16 mouse cellular contexts compared by ENCODE assay signal in the genomic region with DNA sequence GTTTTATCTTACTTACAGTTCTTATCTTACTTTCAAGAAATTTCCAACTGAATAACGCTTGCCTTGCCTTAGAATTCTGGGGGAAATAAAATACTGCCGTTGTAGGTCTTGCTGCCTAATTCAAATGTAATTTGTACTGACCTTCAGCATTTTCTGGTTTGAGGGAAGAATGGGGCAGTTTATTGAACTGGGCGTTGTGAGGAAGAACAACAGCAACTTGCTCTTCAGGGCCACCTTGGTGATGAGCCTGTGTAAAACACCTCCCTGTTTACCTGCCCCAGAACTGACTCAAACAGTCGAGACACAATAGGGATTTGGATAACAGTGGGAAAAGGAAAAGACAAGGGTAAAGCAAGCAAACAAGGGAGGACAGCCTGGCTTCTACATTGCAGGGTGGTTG.
A peak's percentile ranks its signal among the peaks of the same experiment; 100 is the strongest.
DNase-seq lines count a peak whose midpoint lies in the region; ATAC-seq and TF ChIP-seq lines count a peak whose summit lies in the region.
"Had no signal": no experiment of that assay in that cellular context is flagged by ENCODE, and none has a peak within 500 bp of the region (broad histone marks: within the 10 kb centered on the region; RNA-seq: fewer than 3 reads in every experiment).

No protein-coding gene starts in this region.

- 43% methylated on average over 4 of the region's 4 CpGs for WGBS in liver, embryonic 15.5 days (ENCODE audit: insufficient replicate concordance)
- 47% methylated on average over 4 of the region's 4 CpGs for WGBS in embryonic facial prominence, embryonic 14.5 days
- 20% methylated on average over 4 of the region's 4 CpGs for WGBS in small intestine, adult 2 months
- WGBS in hindbrain, embryonic 10.5 days, result 75% methylated on average over 4 of the region's 4 CpGs
- 46% methylated on average over 4 of the region's 4 CpGs for WGBS in heart, embryonic 11.5 days (ENCODE audit: insufficient replicate concordance)

- H3K4me1 ChIP-seq in liver, embryonic 15.5 days (replicated peaks), result no peaks in the 10 kb centered on the region
- peaks cover 2% of the 10 kb centered on the region for H3K4me1 ChIP-seq in ES-Bruce4 (ENCODE audit: control insufficient read depth, insufficient read depth, low read length)
- peaks cover 12% of the 10 kb centered on the region for H3K4me1 ChIP-seq in embryonic facial prominence, embryonic 14.5 days (ENCODE audit: control insufficient read depth, insufficient read depth, low read length)
- no peaks in the 10 kb centered on the region; the same call in 1 of the 2 replicates for H3K4me1 ChIP-seq in small intestine, adult 2 months (ENCODE audit: control insufficient read depth, insufficient read depth, insufficient read length, low read length)
- H3K4me1 ChIP-seq in hindbrain, embryonic 10.5 days (replicated peaks), result peaks cover 27% of the 10 kb centered on the region
- H3K4me1 ChIP-seq in heart, embryonic 11.5 days (ENCODE audit: control insufficient read depth, insufficient read depth, low read length), result peaks cover 7% of the 10 kb centered on the region; the same call in 1 of the 2 replicates

- TF ChIP-seq CTCF in ES-Bruce4 (IDR thresholded peaks at IDR 0.05; ENCODE audit: low read depth, low read length), result no peak
- TF ChIP-seq CTCF in small intestine, adult 2 months (IDR thresholded peaks at IDR 0.05; ENCODE audit: extremely low read depth, insufficient read length, insufficient replicate concordance, low read depth, low read length), result no peak

- no peak overlapping the region for H3K9ac ChIP-seq in liver, embryonic 15.5 days
- H3K9ac ChIP-seq in ES-Bruce4 (ENCODE audit: low read depth, poor library complexity, severe bottlenecking), result no peak overlapping the region
- no peak overlapping the region for H3K9ac ChIP-seq in embryonic facial prominence, embryonic 14.5 days (ENCODE audit: low read depth, low read length)
- H3K9ac ChIP-seq in heart, embryonic 11.5 days (ENCODE audit: low read depth, low read length), result no peak overlapping the region
- H3K9ac ChIP-seq: forebrain, embryonic 12.5 days; limb, embryonic 15.5 days; lung, embryonic 15.5 days had no signal

- TF ChIP-seq EP300 in ES-Bruce4 (IDR thresholded peaks at IDR 0.05; ENCODE audit: insufficient read depth, low read depth, low read length), result peak; percentile 86

- H3K27me3 ChIP-seq in liver, embryonic 15.5 days, result no peaks in the 10 kb centered on the region
- H3K27me3 ChIP-seq in ES-Bruce4 (ENCODE audit: control insufficient read depth, insufficient read depth, low read length, poor library complexity, severe bottlenecking), result no peaks in the 10 kb centered on the region
- H3K27me3 ChIP-seq in embryonic facial prominence, embryonic 14.5 days (replicated peaks; ENCODE audit: control insufficient read depth, insufficient read depth, low read length), result no peaks in the 10 kb centered on the region
- no peaks in the 10 kb centered on the region for H3K27me3 ChIP-seq in small intestine, adult 2 months (ENCODE audit: control insufficient read depth, insufficient read depth, low read length)
- H3K27me3 ChIP-seq in hindbrain, embryonic 10.5 days (ENCODE audit: insufficient read depth, poor library complexity, severe bottlenecking), result peaks cover 10% of the 10 kb centered on the region; the same call in 1 of the 2 replicates
- H3K27me3 ChIP-seq in heart, embryonic 11.5 days (ENCODE audit: control insufficient read depth, insufficient read depth, low read length), result no peaks in the 10 kb centered on the region
- H3K27me3 ChIP-seq: forebrain, embryonic 12.5 days; limb, embryonic 15.5 days; lung, embryonic 15.5 days had no signal

- no peak overlapping the region for H3K4me3 ChIP-seq in liver, embryonic 15.5 days (replicated peaks)
- no peak overlapping the region for H3K4me3 ChIP-seq in ES-Bruce4 (ENCODE audit: low read depth, low read length)
- peak overlapping the region; percentile 23; the same call in 1 of the 2 replicates for H3K4me3 ChIP-seq in embryonic facial prominence, embryonic 14.5 days (ENCODE audit: low read depth, low read length)
- H3K4me3 ChIP-seq in small intestine, adult 2 months (ENCODE audit: low read depth, low read length), result peak overlapping the region; percentile 35
- no peak overlapping the region for H3K4me3 ChIP-seq in hindbrain, embryonic 10.5 days
- no peak overlapping the region for H3K4me3 ChIP-seq in heart, embryonic 11.5 days (ENCODE audit: low read depth, low read length)
- H3K4me3 ChIP-seq: forebrain, embryonic 12.5 days; limb, embryonic 15.5 days; lung, embryonic 15.5 days had no signal

- no peak for ATAC-seq in liver, embryonic 15.5 days (ENCODE audit: insufficient read depth)
- ATAC-seq in embryonic facial prominence, embryonic 14.5 days (ENCODE audit: low read depth), result no peak
- no peak for ATAC-seq in heart, embryonic 11.5 days (replicated peaks; ENCODE audit: insufficient number of reproducible peaks, low FRiP score, low TSS enrichment)
- ATAC-seq: activated CD4-positive, CD25-positive, alpha-beta regulatory T cell, adult 4 months; inflammation-experienced regulatory T-cells, adult 6 months had no signal

- no peaks in the 10 kb centered on the region for H3K36me3 ChIP-seq in liver, embryonic 15.5 days (replicated peaks)
- H3K36me3 ChIP-seq in ES-Bruce4 (ENCODE audit: control insufficient read depth, insufficient read depth, low read length, poor library complexity, severe bottlenecking), result peaks cover 5% of the 10 kb centered on the region
- no peaks in the 10 kb centered on the region for H3K36me3 ChIP-seq in embryonic facial prominence, embryonic 14.5 days (ENCODE audit: control insufficient read depth, insufficient read depth, low read length)
- 0 out of 2 replicates have a peak, but pooled peaks cover 1% of the 10 kb centered on the region for H3K36me3 ChIP-seq in small intestine, adult 2 months (ENCODE audit: control insufficient read depth, insufficient read depth, low read length)
- no peaks in the 10 kb centered on the region for H3K36me3 ChIP-seq in hindbrain, embryonic 10.5 days
- no peaks in the 10 kb centered on the region for H3K36me3 ChIP-seq in heart, embryonic 11.5 days (ENCODE audit: control insufficient read depth, insufficient read depth, low read length)
- H3K36me3 ChIP-seq: forebrain, embryonic 12.5 days; limb, embryonic 15.5 days; lung, embryonic 15.5 days had no signal

- TF ChIP-seq POLR2A in ES-Bruce4 (IDR thresholded peaks at IDR 0.05; ENCODE audit: insufficient read depth, low read length), result no peak
- TF ChIP-seq POLR2A in small intestine, adult 2 months (IDR thresholded peaks at IDR 0.05; ENCODE audit: low read depth, low read length), result no peak

- DNase-seq in liver, result no peak
- DNase-seq in embryonic facial prominence, embryonic 14.5 days (ENCODE audit: low spot score), result no peak
- DNase-seq in embryo, embryonic 9.5 days (ENCODE audit: extremely low spot score), result no peak
- DNase-seq in hindbrain, embryonic 10.5 days (ENCODE audit: low spot score), result no peak
- DNase-seq: cerebellum, adult 18-20 months; layer of hippocampus, adult 9-11 months; midbrain, embryonic 14.5 days had no signal

- H3K27ac ChIP-seq in liver, embryonic 15.5 days (replicated peaks), result no peak overlapping the region
- H3K27ac ChIP-seq in ES-Bruce4 (ENCODE audit: insufficient read depth, low read length), result peak overlapping the region; percentile 94
- no peak overlapping the region for H3K27ac ChIP-seq in embryonic facial prominence, embryonic 14.5 days (replicated peaks; ENCODE audit: low read depth, low read length)
- H3K27ac ChIP-seq in small intestine, adult 2 months (ENCODE audit: insufficient read depth, low read depth, low read length), result peak overlapping the region; percentile 95
- no peak overlapping the region for H3K27ac ChIP-seq in hindbrain, embryonic 10.5 days
- no peak overlapping the region for H3K27ac ChIP-seq in heart, embryonic 11.5 days (ENCODE audit: low read depth, low read length)
- H3K27ac ChIP-seq: forebrain, embryonic 12.5 days; limb, embryonic 15.5 days; lung, embryonic 15.5 days had no signal

- peak overlapping the region; percentile 45; the same call in 1 of the 2 replicates for H3K4me2 ChIP-seq in liver, embryonic 15.5 days
- peak overlapping the region; percentile 46 for H3K4me2 ChIP-seq in embryonic facial prominence, embryonic 14.5 days (ENCODE audit: low read depth, low read length)
- no peak overlapping the region for H3K4me2 ChIP-seq in heart, embryonic 11.5 days
- H3K4me2 ChIP-seq: forebrain, embryonic 12.5 days; limb, embryonic 15.5 days had no signal

- H3K9me3 ChIP-seq in liver, embryonic 15.5 days (replicated peaks), result no peaks in the 10 kb centered on the region
- H3K9me3 ChIP-seq in ES-Bruce4 (replicated peaks; ENCODE audit: control insufficient read depth, insufficient read depth, low read length, poor library complexity, severe bottlenecking), result no peaks in the 10 kb centered on the region
- no peaks in the 10 kb centered on the region for H3K9me3 ChIP-seq in embryonic facial prominence, embryonic 14.5 days (ENCODE audit: control insufficient read depth, low read length)
- no peaks in the 10 kb centered on the region for H3K9me3 ChIP-seq in hindbrain, embryonic 10.5 days
- no peaks in the 10 kb centered on the region for H3K9me3 ChIP-seq in heart, embryonic 11.5 days (replicated peaks; ENCODE audit: control insufficient read depth, low read length)
- H3K9me3 ChIP-seq: forebrain, embryonic 12.5 days; limb, embryonic 15.5 days; lung, embryonic 15.5 days had no signal

Comparison
In these comparisons a context has a peak if more than half of its experiments do, and no peak if none do; other contexts are left out.
1. H3K27ac ChIP-seq: peak in ES-Bruce4 (single experiment) and small intestine, adult 2 months (single experiment); none in liver, embryonic 15.5 days (single experiment), embryonic facial prominence, embryonic 14.5 days (single experiment), hindbrain, embryonic 10.5 days (single experiment) and heart, embryonic 11.5 days (single experiment).
2. H3K4me3 ChIP-seq: peak in embryonic facial prominence, embryonic 14.5 days (single experiment) and small intestine, adult 2 months (single experiment); none in liver, embryonic 15.5 days (single experiment), ES-Bruce4 (single experiment), hindbrain, embryonic 10.5 days (single experiment) and heart, embryonic 11.5 days (single experiment).